Mouse (Mus musculus) A20 (cell line): ENCODE results near the gene Fbrsl1.

ENCODE experiments used
- DNase-seq: peaks from one replicate; pipeline ENCODE4 v3.0.0-alpha.2; 2011; ENCODE audit warnings: low read depth, low spot score

Fbrsl1 gene

DNA sequence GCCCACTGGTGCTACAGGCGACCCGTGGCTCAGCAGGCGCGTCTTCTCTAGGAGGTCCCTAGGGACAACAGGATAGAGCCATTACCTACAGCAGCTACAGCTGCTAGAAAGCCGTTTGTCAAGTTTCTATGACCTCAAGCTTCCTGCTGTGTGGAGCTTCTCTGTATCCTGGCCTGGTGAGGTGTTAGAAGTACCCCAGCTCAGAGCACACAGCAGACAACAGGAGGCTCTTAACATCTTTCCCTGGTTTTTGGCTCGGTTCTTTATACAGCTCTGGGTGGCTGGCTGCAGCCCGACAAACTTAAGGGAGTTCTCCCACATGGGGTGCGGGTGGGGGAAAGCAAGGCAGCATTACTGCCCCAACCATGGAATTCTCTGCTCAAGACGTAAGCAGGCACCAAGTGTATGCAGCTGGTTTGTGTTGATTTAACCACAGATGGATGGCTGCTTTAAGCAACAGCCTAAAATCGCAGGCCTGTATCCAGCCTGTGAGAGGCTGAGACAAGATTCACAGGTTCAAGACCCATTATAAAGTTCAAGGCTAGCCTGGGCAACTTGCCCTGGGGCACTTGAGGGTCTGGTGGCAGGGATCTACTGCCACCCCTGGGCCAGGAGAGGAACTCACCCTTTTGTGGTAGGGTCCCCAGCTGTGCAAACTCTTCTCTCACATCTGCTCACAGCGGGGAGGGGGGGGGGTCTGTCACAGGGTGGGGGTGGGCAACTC lies 84.3 kb downstream of the Fbrsl1 start:
- DNase-seq = no peak

DNA sequence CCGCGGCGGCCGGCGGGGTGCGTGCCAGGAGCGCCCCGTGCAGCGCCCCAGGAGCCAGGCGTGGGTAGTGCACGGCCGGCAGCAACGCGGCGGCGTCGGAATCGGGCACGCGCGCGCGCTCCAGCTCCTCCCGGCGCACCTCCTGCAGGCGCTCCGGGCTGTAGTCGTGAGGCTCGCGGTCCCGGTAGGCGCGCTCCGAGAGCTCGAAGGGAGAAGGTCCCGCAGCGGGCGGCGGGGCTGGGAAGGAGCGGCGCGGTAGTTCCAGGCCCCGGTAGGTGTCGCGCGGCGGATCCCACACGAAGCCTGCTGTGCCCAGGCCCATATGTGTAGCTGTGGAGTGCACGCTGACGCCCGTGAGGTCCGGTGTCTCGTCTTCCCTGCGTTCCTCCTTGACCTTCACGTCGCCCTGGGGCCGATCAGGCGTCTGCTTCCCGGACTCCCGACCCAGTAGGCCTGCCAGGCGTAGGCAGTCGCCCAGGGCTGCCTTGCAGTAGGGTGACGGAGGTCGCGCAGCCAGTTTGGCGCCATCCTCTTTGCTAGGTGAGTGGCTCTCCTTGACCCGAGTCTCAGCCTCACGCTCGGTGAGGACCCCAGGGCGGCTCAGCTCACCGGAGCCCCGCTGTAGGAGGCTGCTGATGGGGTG lies 85.0 kb downstream of the Fbrsl1 start:
- DNase-seq = no peak

DNA sequence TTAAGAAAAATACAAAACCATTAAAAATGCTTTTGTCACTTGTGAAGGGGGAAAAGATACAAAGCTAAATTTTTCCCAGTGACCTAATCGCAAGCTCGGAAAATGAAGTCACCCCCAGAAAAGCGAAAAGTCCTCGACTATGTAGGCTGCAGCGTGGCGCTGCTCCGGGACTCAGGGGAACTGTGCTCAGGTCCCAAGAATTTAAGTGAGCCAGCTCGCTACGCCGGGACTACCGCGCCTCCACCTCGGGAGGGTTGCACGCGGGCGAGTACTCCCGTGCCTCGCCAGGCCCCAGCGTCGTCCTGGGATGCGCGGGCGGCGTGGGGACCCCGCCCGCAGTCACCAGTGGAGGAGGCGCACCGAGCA lies 85.5 kb downstream of the Fbrsl1 start:
- no peak for DNase-seq

DNA sequence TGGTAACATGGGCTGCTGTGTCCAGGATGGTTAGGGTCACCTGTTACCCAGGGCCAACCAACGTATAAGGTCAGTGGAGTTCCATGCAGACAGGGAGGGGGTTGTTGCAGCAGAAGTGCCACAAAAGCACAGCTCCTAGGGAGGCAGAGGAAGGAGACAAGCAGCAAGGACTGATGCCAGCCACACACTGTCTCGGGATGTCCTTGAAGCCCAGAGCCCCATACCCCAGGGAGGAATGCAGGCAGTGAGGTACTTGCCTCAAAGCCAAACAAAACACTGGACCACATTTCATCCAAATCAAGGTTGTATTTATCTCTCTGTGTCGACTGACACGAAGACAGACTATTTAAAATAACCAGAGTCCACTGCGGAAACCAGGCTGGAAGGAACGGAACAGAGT lies 86.8 kb downstream of the Fbrsl1 start:
- no peak for DNase-seq

- DNase-seq = peak; percentile 78
These were observed 90.6 kb downstream of the Fbrsl1 start for GRCm38 (mm10) chr5:110357531-110358179.

DNA sequence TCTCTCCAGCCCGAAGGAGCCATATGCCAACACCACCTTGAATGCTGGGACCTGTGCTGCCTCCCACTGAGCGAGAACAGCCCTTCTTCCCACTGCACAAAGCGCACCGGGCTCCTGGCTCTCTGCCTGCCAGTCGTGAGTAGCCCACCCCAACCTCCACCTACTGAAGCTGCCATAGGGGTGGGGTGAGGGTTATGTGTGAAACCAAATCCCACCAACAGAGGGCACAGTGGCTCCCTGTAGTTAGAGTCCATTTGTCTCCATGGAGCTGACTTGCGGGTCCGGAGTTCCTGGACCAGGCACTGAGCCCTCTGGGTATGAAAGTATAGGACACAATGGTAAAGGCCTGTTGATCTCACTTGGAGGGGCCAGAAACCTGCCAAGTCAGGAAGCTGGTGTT lies 93.6 kb downstream of the Fbrsl1 start:
- DNase-seq = peak; percentile 52

- no peak for DNase-seq
These were observed 101.3 kb downstream of the Fbrsl1 start for GRCm38 (mm10) chr5:110347006-110347405.

GRCm38 (mm10) chr5:110345553-110345952 lies 102.8 kb downstream of the Fbrsl1 start:
- no peak for DNase-seq

DNA sequence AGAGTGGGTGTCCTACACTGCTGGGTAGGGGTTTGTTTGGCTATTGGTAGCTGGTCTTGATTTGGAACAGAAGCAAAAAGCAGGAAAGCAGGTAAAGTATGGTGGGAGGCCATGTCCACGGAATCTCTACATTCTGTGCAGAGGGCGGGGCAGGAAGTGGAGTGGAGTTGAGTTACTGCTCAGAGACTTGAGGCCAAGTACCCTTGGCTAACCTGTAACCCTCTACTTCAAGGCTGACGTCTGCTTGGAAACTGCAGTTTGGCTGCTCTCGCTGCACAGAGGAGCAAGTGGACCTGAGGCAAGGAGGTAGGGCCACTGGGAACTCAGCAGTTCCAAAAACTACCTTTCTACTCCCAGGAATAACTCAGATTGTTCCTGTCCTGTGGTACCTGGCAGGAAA lies 103.8 kb downstream of the Fbrsl1 start, which contains the start of gene Lrcol1:
Gene Lrcol1 (plus strand): TSS at position 207 of the 400 bp plus-strand sequence.
- no peak for DNase-seq

DNA sequence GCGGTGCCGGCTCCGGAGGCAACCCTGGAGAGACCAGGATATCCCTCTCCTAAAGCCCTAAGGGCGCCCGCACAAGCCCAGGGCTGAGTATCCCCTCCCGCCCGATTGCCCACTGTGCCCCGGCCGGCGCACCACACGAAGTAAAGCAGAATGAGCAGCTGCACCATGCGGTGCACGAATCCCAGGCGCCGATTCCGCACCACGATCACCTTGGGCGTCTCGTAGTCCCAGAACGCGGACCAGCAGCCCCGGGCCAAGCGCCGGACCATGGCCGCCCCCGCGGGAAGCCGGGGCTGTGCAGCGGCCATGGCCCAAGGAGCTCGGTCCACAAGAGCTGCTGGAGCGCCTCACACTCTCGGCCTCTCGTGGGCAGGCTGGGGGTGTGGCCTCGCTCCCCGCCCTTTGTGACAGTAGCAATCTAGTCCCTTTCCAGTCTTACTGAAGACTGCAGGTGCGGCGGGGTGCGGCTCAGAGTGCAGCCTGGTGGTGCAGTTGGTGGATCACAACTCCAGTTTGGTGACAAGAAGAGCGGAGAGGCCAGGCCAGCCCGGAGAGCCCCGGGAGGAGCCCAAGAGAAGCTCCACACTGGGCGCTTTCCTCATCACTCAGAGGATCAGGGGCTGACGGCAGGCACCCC lies 105.5 kb downstream of the Fbrsl1 start, which contains the start of gene P2rx2:
Gene P2rx2 (minus strand): TSS at position 565 of the 637 bp plus-strand sequence.
- no peak for DNase-seq

GRCm38 (mm10) chr5:110338792-110339191 lies 109.5 kb downstream of the Fbrsl1 start:
- no peak for DNase-seq

DNA sequence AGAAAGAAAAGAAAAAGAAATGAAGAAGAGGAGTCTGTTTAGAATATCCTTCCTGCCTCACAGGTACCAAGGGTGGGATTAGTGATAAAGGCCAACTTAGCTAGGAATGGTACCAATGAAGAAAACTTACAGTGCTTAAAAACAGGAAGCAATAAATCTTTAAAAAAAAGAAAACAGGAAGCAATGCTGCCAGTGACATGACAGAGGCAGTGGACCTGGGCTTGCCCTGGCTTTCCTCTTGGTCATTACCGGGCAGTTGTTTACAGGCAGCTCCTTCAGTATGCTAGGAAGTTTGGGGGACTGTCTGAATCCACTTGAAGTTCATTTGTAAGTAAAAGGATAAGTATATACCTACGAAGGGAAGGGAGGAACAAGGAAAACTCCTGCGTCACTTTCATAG lies 117.8 kb downstream of the Fbrsl1 start:
- peak; percentile 54 for DNase-seq

- DNase-seq = no peak
These were observed 135.2 kb downstream of the Fbrsl1 start for GRCm38 (mm10) chr5:110313127-110313526.
